Mouse (Mus musculus) CH12.LX (cell line): ENCODE measurements around the gene Gm20683. TPM values are rescaled to one million over a fixed set of nuclear protein-coding genes. Genes with fewer than 3 reads are reported as not detected.

Experiments
- DNase-seq: peaks from one replicate; pipeline ENCODE4 v3.0.0-alpha.2; 2013; ENCODE audit errors: extremely low read depth
- H3K27ac ChIP-seq: 2 replicates; pipeline ENCODE4 v1.5.1; 2012; ENCODE audit warnings: low read depth, mild to moderate bottlenecking, control low read depth, moderate library complexity; ENCODE audit not compliant: insufficient read depth
- H3K27me3 ChIP-seq: replicated peaks from 2 replicates; pipeline ENCODE3; 2012; ENCODE audit warnings: inconsistent platforms
- H3K36me3 ChIP-seq, 2 experiments: replicated peaks in 1 of 2; 2 replicates each; pipeline versions ENCODE3 to v1.6.1; 2012; ENCODE audit warnings: inconsistent platforms in 1 of 2, low read length in 1 of 2, mild to moderate bottlenecking in 1 of 2, mixed read lengths in 1 of 2, moderate library complexity in 1 of 2; ENCODE audit not compliant: control insufficient read depth in 1 of 2, insufficient read depth in 1 of 2
- H3K4me1 ChIP-seq, 2 experiments: 2 replicates each; pipeline ENCODE4 v1.6.1; 2012; ENCODE audit warnings: inconsistent platforms in 1 of 2, moderate library complexity in 1 of 2; ENCODE audit not compliant: insufficient read depth in 2 of 2, control insufficient read depth in 1 of 2
- H3K4me2 ChIP-seq: 2 replicates; pipeline ENCODE4 v1.6.1; 2012; ENCODE audit warnings: low read depth, mild to moderate bottlenecking, control low read depth; ENCODE audit not compliant: poor library complexity, insufficient read depth, severe bottlenecking
- H3K4me3 ChIP-seq, 3 experiments: fragments of 150-350 bp in 1 of 3; sonication (generic) in 1 of 3; replicated peaks in 1 of 3; 2 replicates each; pipeline versions ENCODE3 to v1.5.1; 2011 to 2012; ENCODE audit warnings: low read depth in 2 of 3, low read length in 2 of 3, mild to moderate bottlenecking in 2 of 3, moderate library complexity in 2 of 3, control low read depth in 1 of 3, improper control_type of control experiment in 1 of 3, inconsistent platforms in 1 of 3, mixed read lengths in 1 of 3; ENCODE audit not compliant: poor library complexity in 1 of 3
- H3K79me2 ChIP-seq: replicated peaks from 2 replicates; pipeline ENCODE4 v1.6.1; 2012; ENCODE audit warnings: mild to moderate bottlenecking, moderate library complexity; ENCODE audit not compliant: control insufficient read depth, poor library complexity, insufficient read depth, severe bottlenecking; ENCODE audit errors: extremely low read depth
- H3K9ac ChIP-seq: 2 replicates; pipeline ENCODE4 v1.6.1; 2012; ENCODE audit warnings: low read depth, mild to moderate bottlenecking, control low read depth, moderate library complexity; ENCODE audit not compliant: insufficient read depth
- H3K9me3 ChIP-seq: replicated peaks from 2 replicates; pipeline ENCODE3; 2012; ENCODE audit warnings: low read length, inconsistent platforms, mixed read lengths
- BHLHE40 ChIP-seq: IDR thresholded peaks from 2 replicates; pipeline ENCODE4 v1.6.1; 2011; ENCODE audit warnings: mild to moderate bottlenecking, low read depth, low read length, improper control_type of control experiment
- CHD2 ChIP-seq: IDR thresholded peaks from 2 replicates; pipeline ENCODE4 v1.6.1; 2011; ENCODE audit warnings: low read length, improper control_type of control experiment
- E2F4 ChIP-seq: IDR thresholded peaks from 2 replicates; pipeline ENCODE4 v1.6.1; 2011; ENCODE audit warnings: low read depth, low read length, improper control_type of control experiment; ENCODE audit not compliant: insufficient replicate concordance
- ELF1 ChIP-seq: IDR thresholded peaks from 2 replicates; pipeline ENCODE4 v1.6.1; 2014; ENCODE audit warnings: low read depth, mild to moderate bottlenecking, inconsistent platforms, low read length, improper control_type of control experiment
- EP300 ChIP-seq: IDR thresholded peaks from 2 replicates; pipeline ENCODE4 v1.6.1; 2011; ENCODE audit warnings: low read length, improper control_type of control experiment
- ETS1 ChIP-seq: conservative IDR thresholded peaks from 2 replicates; pipeline ENCODE4 v1.6.1; 2012; ENCODE audit warnings: low read depth, mild to moderate bottlenecking, inconsistent platforms, low read length, improper control_type of control experiment, moderate library complexity
- JUND ChIP-seq: conservative IDR thresholded peaks from 2 replicates; pipeline ENCODE4 v1.6.1; 2011; ENCODE audit warnings: low read depth, low read length, improper control_type of control experiment
- MAFK ChIP-seq: IDR thresholded peaks from 2 replicates; pipeline ENCODE4 v1.6.1; 2011; ENCODE audit warnings: low read length, improper control_type of control experiment; ENCODE audit not compliant: insufficient replicate concordance
- MAZ ChIP-seq: IDR thresholded peaks from 2 replicates; pipeline ENCODE4 v1.6.1; 2012; ENCODE audit warnings: low read depth, mild to moderate bottlenecking, inconsistent platforms, low read length, improper control_type of control experiment, moderate library complexity
- NELFE ChIP-seq: IDR thresholded peaks from 2 replicates; pipeline ENCODE4 v1.6.1; 2011; ENCODE audit warnings: low read depth, low read length, improper control_type of control experiment
- NRF1 ChIP-seq: IDR thresholded peaks from 2 replicates; pipeline ENCODE4 v1.6.1; 2014; ENCODE audit warnings: low read depth, mild to moderate bottlenecking, inconsistent platforms, low read length, improper control_type of control experiment, moderate library complexity
- PAX5 ChIP-seq: IDR thresholded peaks from 2 replicates; pipeline ENCODE4 v1.6.1; 2012; ENCODE audit warnings: low read length, inconsistent platforms, mixed read lengths
- POLR2A ChIP-seq: IDR thresholded peaks from 2 replicates; pipeline ENCODE4 v1.6.1; 2011; ENCODE audit warnings: low read depth, mild to moderate bottlenecking, improper control_type of control experiment, low read length
- POLR2AphosphoS2 ChIP-seq: IDR thresholded peaks from 2 replicates; pipeline ENCODE4 v1.6.1; 2011; ENCODE audit warnings: low read depth, low read length, improper control_type of control experiment
- SIN3A ChIP-seq: IDR thresholded peaks from 2 replicates; pipeline ENCODE4 v1.6.1; 2012; ENCODE audit warnings: low read length, improper control_type of control experiment, inconsistent platforms
- TBP ChIP-seq: conservative IDR thresholded peaks from 2 replicates; pipeline ENCODE4 v1.6.1; 2011; ENCODE audit warnings: low read depth, low read length, improper control_type of control experiment
- TCF12 ChIP-seq: IDR thresholded peaks from 2 replicates; pipeline ENCODE4 v1.6.1; 2014; ENCODE audit warnings: low read depth, mild to moderate bottlenecking, inconsistent platforms, low read length, improper control_type of control experiment
- USF2 ChIP-seq: conservative IDR thresholded peaks from 2 replicates; pipeline ENCODE4 v1.6.1; 2011; ENCODE audit warnings: low read depth, low read length, improper control_type of control experiment
- ZKSCAN1 ChIP-seq: IDR thresholded peaks from 2 replicates; pipeline ENCODE4 v1.6.1; 2012; ENCODE audit warnings: low read depth, inconsistent platforms, low read length, improper control_type of control experiment, borderline replicate concordance
- ZMIZ1 ChIP-seq: IDR thresholded peaks from 2 replicates; pipeline ENCODE4 v1.6.1; 2012; ENCODE audit warnings: low read depth, mild to moderate bottlenecking, inconsistent platforms, low read length, improper control_type of control experiment
- ZNF384 ChIP-seq: IDR thresholded peaks from 2 replicates; pipeline ENCODE4 v1.6.1; 2012; ENCODE audit warnings: low read depth, low read length, improper control_type of control experiment, inconsistent platforms
- dilution Hi-C: fragments of 300-500 bp; cut with MboI; formaldehyde crosslinking; loops from 2 replicates; pipeline ENCODE4 v1.14.3; 2020; ENCODE audit warnings: low sequenced_read_pairs; ENCODE audit not compliant: extremely low pct_unique_long_range_greater_than_20kb, extremely low pct_ligation_motif_present
- in situ Hi-C: fragments of 300-500 bp; cut with MboI; formaldehyde crosslinking; loops from 3 replicates; pipeline ENCODE4 v1.14.3; 2019; ENCODE audit warnings: low sequenced_read_pairs, low pct_ligation_motif_present, low pct_unique_long_range_greater_than_20kb, mixed read lengths
- polyA plus RNA-seq: library from polyadenylated mRNA; unstranded; fragments of >175 nt; gene quantifications from 2 replicates; pipeline ENCODE4 v1.2.1, GENCODE M21; 2012; ENCODE audit warnings: low read depth; ENCODE audit not compliant: insufficient read length
- total RNA-seq, 2 experiments: library from RNA; depleted of rRNA; stranded (reverse); fragments of 300-350 nt in 1 of 2; fragments of >200 nt in 1 of 2; gene quantifications; 2 replicates each; pipeline ENCODE4 v1.2.3; 2012 to 2014

Gene Gm20683
- total and polyA plus RNA-seq, 3 experiments, result 1.3 to 4.8 (median 3.8) TPM

DNA sequence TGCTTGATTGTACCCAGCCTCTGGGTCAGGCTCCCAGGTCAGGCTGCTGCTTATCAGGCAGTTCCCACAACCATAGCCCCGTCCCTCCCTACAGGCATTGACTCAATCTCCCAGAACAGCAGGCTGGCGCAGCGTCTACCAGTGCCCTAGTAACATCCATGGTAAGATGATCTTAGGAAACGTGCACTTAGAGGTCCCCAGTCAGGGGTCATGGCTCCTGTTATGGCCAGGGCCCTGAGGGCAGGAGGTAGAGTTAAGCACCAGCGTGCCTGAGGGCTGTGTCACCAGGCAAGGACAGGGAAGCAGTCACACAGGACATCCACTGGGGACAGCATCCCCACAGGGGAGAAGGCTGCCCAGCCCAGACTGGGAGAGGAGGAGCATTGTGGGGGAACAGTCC, 40.7 kb upstream of the Gm20683 start:
- Histone ChIP-seq H3K9me3 (no peaks in the 10 kb centered on the region), H3K27ac (no peak overlapping the region), H3K79me2 (no peaks in the 10 kb centered on the region), H3K4me3 (no peak overlapping the region), H3K36me3 (peaks cover 61 to 97% of the 10 kb centered on the region in 2 experiments), H3K9ac (no peak overlapping the region), H3K4me1 (peaks cover 0 to 5% of the 10 kb centered on the region in 2 experiments; a peak in 1 of 4 replicates), H3K4me2 (no peak overlapping the region), H3K27me3 (no peaks in the 10 kb centered on the region)
- dilution Hi-C loops (no loop called here), in situ Hi-C loops (loop anchor here (5.0 kb wide), 3 partner anchors 35 to 210 kb away; partner anchors contain the start of genes Decr2 and Rab40c)
- DNase-seq, result no peak
- 0 out of 2 replicates have a peak, but pooled peaks have one; percentile 29 for TF ChIP-seq ZMIZ1
- no peak for TF ChIP-seq JUND
- no peak for TF ChIP-seq EP300
- no peak for TF ChIP-seq MAZ
- 0 out of 2 replicates have a peak, but pooled peaks have one; percentile 24 for TF ChIP-seq POLR2A
- TF ChIP-seq TCF12, result no peak
- 0 out of 2 replicates have a peak, but pooled peaks have one; percentile 27 for TF ChIP-seq POLR2AphosphoS2
- no peak for TF ChIP-seq ETS1

DNA sequence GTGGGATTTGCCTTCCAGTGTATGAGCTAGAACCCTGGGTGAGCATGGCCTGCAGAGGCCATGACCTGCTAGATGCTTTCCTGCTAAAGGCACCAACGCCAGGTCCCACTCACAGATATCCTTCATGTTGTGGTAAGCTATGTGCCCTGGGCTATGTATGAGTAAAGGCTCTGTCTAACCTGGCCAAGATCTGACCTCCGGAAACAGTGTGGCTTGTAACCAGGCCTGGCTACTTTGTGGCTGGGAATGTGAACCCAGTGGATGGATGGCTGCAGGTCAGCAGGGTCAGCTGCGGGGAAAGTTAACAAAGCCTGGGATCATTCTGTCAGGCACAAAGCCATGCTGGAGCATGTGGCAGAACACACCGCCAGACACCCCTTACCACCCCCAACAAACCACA, 40.1 kb upstream of the Gm20683 start:
- Histone ChIP-seq H3K9me3 (no peaks in the 10 kb centered on the region), H3K27ac (no peak overlapping the region), H3K27me3 (no peaks in the 10 kb centered on the region), H3K79me2 (no peaks in the 10 kb centered on the region), H3K4me2 (no peak overlapping the region), H3K4me1 (peaks cover 0 to 8% of the 10 kb centered on the region in 2 experiments; a peak in 2 of 4 replicates), H3K9ac (no peak overlapping the region), H3K36me3 (peaks cover 60 to 97% of the 10 kb centered on the region in 2 experiments), H3K4me3 (no peak overlapping the region)
- in situ Hi-C loops (loop anchor here (5.0 kb wide), 3 partner anchors 36 to 211 kb away; partner anchors contain the start of genes Decr2 and Rab40c), dilution Hi-C loops (no loop called here)
- no peak for DNase-seq
- TF ChIP-seq POLR2AphosphoS2 (no peak), MAFK (no peak), ZMIZ1 (no peak), SIN3A (no peak), ELF1 (no peak), ZNF384 (no peak), ZKSCAN1 (no peak), USF2 (no peak), TBP (no peak), CHD2 (no peak), E2F4 (no peak), TCF12 (no peak), NRF1 (no peak), BHLHE40 (no peak), NELFE (no peak), PAX5 (no peak)
